Mouse (Mus musculus) olfactory bulb, adult 2 months (tissue): ENCODE data around the gene Epha6.

ENCODE experiments used
- CTCF ChIP-seq: fragments of 200-500 bp; IDR thresholded peaks from 2 replicates; pipeline ENCODE4 v1.5.1; 2012; ENCODE audit warnings: low read depth, mild to moderate bottlenecking, low read length, moderate library complexity; ENCODE audit not compliant: insufficient read depth
- POLR2A ChIP-seq: fragments of 200-500 bp; IDR thresholded peaks from 2 replicates; pipeline ENCODE4 v1.6.1; 2012; ENCODE audit warnings: mild to moderate bottlenecking, low read depth, low read length, moderate library complexity; ENCODE audit not compliant: insufficient read depth

DNA sequence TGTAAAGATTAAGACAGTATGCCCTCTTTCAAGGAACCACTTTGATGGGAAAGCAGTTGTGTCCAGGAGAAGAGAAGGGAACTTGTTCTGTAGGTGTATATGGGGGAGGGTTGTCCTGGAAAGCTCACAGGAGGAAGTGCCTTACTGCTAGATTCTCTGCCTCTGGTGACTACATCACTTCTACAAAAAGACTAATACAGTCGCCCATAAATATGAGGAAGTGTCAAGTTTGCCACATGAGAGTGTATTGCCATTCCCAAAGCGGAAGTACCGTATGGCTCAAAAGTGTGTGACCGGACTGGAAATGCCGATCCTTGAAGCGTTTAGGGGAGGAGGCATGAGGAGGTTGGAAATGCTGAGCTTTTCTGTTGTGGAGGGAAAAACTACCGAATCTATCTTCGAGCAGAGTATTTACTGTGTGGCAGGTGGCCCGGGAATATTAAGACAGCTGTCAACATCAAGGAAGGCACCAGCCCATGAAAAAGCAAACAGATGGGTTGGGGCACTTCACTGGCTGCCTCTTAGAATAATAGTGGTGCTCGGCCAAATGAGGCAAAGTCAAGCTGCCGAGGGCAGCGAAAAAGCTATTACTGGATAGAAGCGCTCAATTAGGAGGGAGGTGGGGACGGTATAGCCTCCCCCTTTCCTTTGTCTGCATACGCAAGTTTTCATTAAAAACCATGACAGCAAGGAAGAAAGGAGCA is 1001.1 kb downstream of the Epha6 start:
- TF ChIP-seq CTCF (no peak), POLR2A (no peak)
